Mouse (Mus musculus) midbrain, embryonic 12.5 days (tissue): ENCODE results near the gene Wipf1. TPM values are rescaled to one million over a fixed set of nuclear protein-coding genes. Genes with fewer than 3 reads are reported as not detected.

Source experiments
- ATAC-seq: fragments of 200-750 bp; cut with Nextera tagmentation; 2 replicates; pipeline ENCODE4 v1.8.0; 2017; ENCODE audit warnings: low read depth, moderate TSS enrichment, moderate library complexity; ENCODE audit not compliant: low FRiP score
- H3K27ac ChIP-seq: fragments of 300-500 bp; sonication (generic); replicated peaks from 2 replicates; pipeline ENCODE4 v1.5.1; 2016; ENCODE audit warnings: mild to moderate bottlenecking
- H3K27me3 ChIP-seq: fragments of 300-500 bp; sonication (generic); 2 replicates; pipeline ENCODE4 v1.6.1; 2016; ENCODE audit warnings: mild to moderate bottlenecking
- H3K36me3 ChIP-seq: fragments of 300-500 bp; sonication (generic); 2 replicates; pipeline ENCODE4 v1.6.1; 2016
- H3K4me1 ChIP-seq: fragments of 300-500 bp; sonication (generic); 2 replicates; pipeline ENCODE4 v1.6.1; 2016
- H3K4me2 ChIP-seq: fragments of 300-500 bp; sonication (generic); replicated peaks from 2 replicates; pipeline ENCODE4 v1.6.1; 2016; ENCODE audit warnings: mild to moderate bottlenecking, moderate library complexity
- H3K4me3 ChIP-seq: fragments of 300-500 bp; sonication (generic); 2 replicates; pipeline ENCODE4 v1.5.1; 2016; ENCODE audit warnings: mild to moderate bottlenecking
- H3K9ac ChIP-seq: fragments of 300-500 bp; sonication (generic); replicated peaks from 2 replicates; pipeline ENCODE4 v1.6.1; 2016; ENCODE audit warnings: mild to moderate bottlenecking, moderate library complexity
- H3K9me3 ChIP-seq: fragments of 300-500 bp; sonication (generic); 2 replicates; pipeline ENCODE4 v1.6.1; 2016; ENCODE audit warnings: mild to moderate bottlenecking
- WGBS: fragments of 180-500 bp; shearing (Covaris S2); methylation state at CpG from one replicate; pipeline ENCODE4 v1.1.7; 2016; 5-methylcytosine and 5-hydroxymethylcytosine counted together
- polyA plus RNA-seq: library from polyadenylated mRNA; unstranded; fragments of >200 nt; fragmentation: Nextera tagmentation; extraction: Ambion mirVana; gene quantifications from 2 replicates; pipeline ENCODE4 v1.2.1, GENCODE M21; 2016

The Wipf1 gene
- polyA plus RNA-seq: 5.1 and 5.3 TPM in 2 replicates

GRCm38 (mm10) chr2:73529356-73530330, at the start of gene Wipf1:
TSS of gene Wipf1 (minus strand) at chr2:73529734.
- Histone ChIP-seq H3K4me3 (peak within 1 kb of the TSS; percentile 89), H3K4me1 (peaks cover 26% of the 10 kb centered on the region), H3K9ac (peak within 1 kb of the TSS; percentile 91), H3K27ac (peak within 1 kb of the TSS; percentile 49), H3K9me3 (no peaks in the 10 kb centered on the region), H3K27me3 (peaks cover 21% of the 10 kb centered on the region; the same call in 1 of the 2 replicates), H3K36me3 (no peaks in the 10 kb centered on the region), H3K4me2 (peak within 1 kb of the TSS; percentile 90)
- peak; percentile 89 for ATAC-seq
- WGBS: 1% methylated on average over 64 of the region's 66 CpGs

GRCm38 (mm10) chr2:73579168-73579567, 49.6 kb upstream of the Wipf1 start:
- no peak overlapping the region for H3K9ac ChIP-seq
- no peaks in the 10 kb centered on the region for H3K4me1 ChIP-seq
- H3K27ac ChIP-seq: no peak overlapping the region
- peaks cover 7% of the 10 kb centered on the region; the same call in 1 of the 2 replicates for H3K27me3 ChIP-seq
- H3K4me2 ChIP-seq: no peak overlapping the region
- no peaks in the 10 kb centered on the region for H3K36me3 ChIP-seq
- H3K9me3 ChIP-seq: no peaks in the 10 kb centered on the region
- no peak overlapping the region for H3K4me3 ChIP-seq
- 68% methylated on average over 5 of the region's 5 CpGs for WGBS
- no peak for ATAC-seq

DNA sequence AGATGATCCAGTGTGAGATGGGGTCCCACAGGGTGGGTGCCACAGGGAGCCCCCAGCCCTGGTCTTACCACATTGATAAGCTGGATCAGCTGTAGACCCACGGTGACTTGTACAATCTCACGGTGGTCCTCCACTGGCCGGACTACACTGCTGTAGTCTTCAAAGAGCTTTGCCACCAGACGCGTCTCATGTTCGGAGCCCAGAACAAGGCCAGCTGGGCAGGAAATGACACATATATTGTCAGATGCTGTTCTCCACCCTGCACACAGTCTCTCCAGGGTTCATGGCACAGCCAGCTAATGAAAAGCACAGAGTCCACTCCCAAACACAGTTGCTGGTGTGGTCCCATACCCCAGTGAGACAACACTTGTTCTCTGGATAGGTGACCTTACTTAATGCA, 44.9 kb upstream of the Wipf1 start:
- no peaks in the 10 kb centered on the region for H3K36me3 ChIP-seq
- no peak overlapping the region for H3K4me2 ChIP-seq
- H3K9ac ChIP-seq: no peak overlapping the region
- no peak overlapping the region for H3K4me3 ChIP-seq
- H3K4me1 ChIP-seq: peaks cover 2% of the 10 kb centered on the region; the same call in 1 of the 2 replicates
- no peaks in the 10 kb centered on the region for H3K9me3 ChIP-seq
- WGBS: 88% methylated on average over 6 of the region's 6 CpGs
- H3K27ac ChIP-seq: no peak overlapping the region
- H3K27me3 ChIP-seq: peaks cover 8% of the 10 kb centered on the region; the same call in 1 of the 2 replicates
- no peak for ATAC-seq

DNA sequence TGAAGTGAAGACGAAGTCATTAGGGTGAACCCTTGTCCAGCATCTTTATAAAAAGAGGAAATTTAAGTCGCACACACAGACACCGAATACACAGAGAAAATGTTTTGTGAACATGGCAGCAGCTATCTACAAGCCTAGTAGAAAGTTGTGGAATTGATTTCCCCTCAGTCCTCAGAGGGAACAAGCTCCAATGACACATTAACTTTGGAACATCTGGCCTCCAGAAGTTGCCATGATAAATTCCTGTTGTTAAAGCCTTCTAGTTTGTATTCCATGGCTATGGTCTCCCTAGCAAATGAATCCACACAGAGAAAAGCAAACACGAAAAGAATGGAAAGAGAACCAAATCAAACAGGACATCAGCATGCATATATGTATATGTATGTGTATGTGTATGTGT, 44.0 kb upstream of the Wipf1 start:
- Histone ChIP-seq H3K4me2 (no peak overlapping the region), H3K4me1 (peaks cover 2% of the 10 kb centered on the region; the same call in 1 of the 2 replicates), H3K27ac (no peak overlapping the region), H3K9me3 (no peaks in the 10 kb centered on the region), H3K36me3 (no peaks in the 10 kb centered on the region), H3K27me3 (peaks cover 9% of the 10 kb centered on the region), H3K9ac (no peak overlapping the region), H3K4me3 (no peak overlapping the region)
- WGBS: 88% methylated on average over 4 of the region's 4 CpGs
- ATAC-seq: no peak

- peak; percentile 91 for ATAC-seq
- Histone ChIP-seq H3K4me3 (peak overlapping the region; percentile 26), H3K9ac (0 out of 2 replicates have a peak overlapping the region, but pooled peaks have one; percentile 7), H3K27ac (peak overlapping the region; percentile 40), H3K4me1 (peaks cover 2% of the 10 kb centered on the region; the same call in 1 of the 2 replicates), H3K27me3 (peaks cover 17% of the 10 kb centered on the region), H3K4me2 (peak overlapping the region; percentile 49), H3K9me3 (no peaks in the 10 kb centered on the region), H3K36me3 (no peaks in the 10 kb centered on the region)
- WGBS: 30% methylated on average over 23 of the region's 23 CpGs
These were observed 43.2 kb upstream of the Wipf1 start for GRCm38 (mm10) chr2:73572539-73573372.

DNA sequence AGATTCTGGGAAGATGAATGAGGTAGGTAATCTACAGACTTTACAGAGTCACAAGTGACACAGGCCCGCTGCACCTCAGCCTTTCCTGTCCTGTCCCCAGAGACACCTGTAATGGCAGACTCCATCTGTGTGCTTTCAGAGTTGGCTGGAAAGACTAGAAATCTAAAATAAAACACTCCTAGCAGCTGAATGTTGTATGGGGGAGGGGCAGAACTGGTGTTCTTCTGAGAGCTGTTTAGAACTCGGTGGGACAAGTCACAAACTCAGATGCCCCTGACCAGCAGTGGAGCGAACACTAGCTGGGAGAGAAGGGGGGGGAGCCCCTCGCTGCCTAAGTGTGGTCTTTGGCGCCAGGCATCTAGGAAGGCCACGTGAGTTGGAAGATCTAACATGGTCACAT, 42.4 kb upstream of the Wipf1 start:
- H3K4me3 ChIP-seq: no peak overlapping the region
- peaks cover 17% of the 10 kb centered on the region for H3K27me3 ChIP-seq
- no peak overlapping the region for H3K4me2 ChIP-seq
- peaks cover 2% of the 10 kb centered on the region; the same call in 1 of the 2 replicates for H3K4me1 ChIP-seq
- no peaks in the 10 kb centered on the region for H3K9me3 ChIP-seq
- 80% methylated on average over 6 of the region's 6 CpGs for WGBS
- no peak for ATAC-seq
- no peaks in the 10 kb centered on the region for H3K36me3 ChIP-seq
- H3K9ac ChIP-seq: no peak overlapping the region
- H3K27ac ChIP-seq: no peak overlapping the region

- no peak overlapping the region for H3K27ac ChIP-seq
- no peaks in the 10 kb centered on the region for H3K9me3 ChIP-seq
- 93% methylated on average over 9 of the region's 9 CpGs for WGBS
- H3K4me3 ChIP-seq: no peak overlapping the region
- H3K4me2 ChIP-seq: no peak overlapping the region
- peaks cover 2% of the 10 kb centered on the region; the same call in 1 of the 2 replicates for H3K4me1 ChIP-seq
- ATAC-seq: no peak
- H3K27me3 ChIP-seq: peaks cover 17% of the 10 kb centered on the region
- no peaks in the 10 kb centered on the region for H3K36me3 ChIP-seq
- no peak overlapping the region for H3K9ac ChIP-seq
These were observed 41.8 kb upstream of the Wipf1 start for GRCm38 (mm10) chr2:73571304-73571703.

- Histone ChIP-seq H3K27me3 (peaks cover 13% of the 10 kb centered on the region), H3K9ac (no peak overlapping the region), H3K36me3 (no peaks in the 10 kb centered on the region), H3K4me1 (peaks cover 7% of the 10 kb centered on the region; the same call in 1 of the 2 replicates), H3K27ac (no peak overlapping the region), H3K9me3 (no peaks in the 10 kb centered on the region), H3K4me2 (peak overlapping the region; percentile 36), H3K4me3 (no peak overlapping the region)
- WGBS: 29% methylated on average over 8 of the region's 8 CpGs
- ATAC-seq: no peak
These were observed 37.6 kb upstream of the Wipf1 start for GRCm38 (mm10) chr2:73566989-73567605.

GRCm38 (mm10) chr2:73566162-73566561, 36.6 kb upstream of the Wipf1 start:
- no peak for ATAC-seq
- H3K27ac ChIP-seq: no peak overlapping the region

GRCm38 (mm10) chr2:73563690-73564089, 34.2 kb upstream of the Wipf1 start:
- WGBS: 75% methylated on average over 7 of the region's 7 CpGs
- H3K4me2 ChIP-seq: no peak overlapping the region
- H3K27ac ChIP-seq: no peak overlapping the region
- no peak overlapping the region for H3K4me3 ChIP-seq
- H3K9me3 ChIP-seq: no peaks in the 10 kb centered on the region
- peaks cover 13% of the 10 kb centered on the region; the same call in 1 of the 2 replicates for H3K4me1 ChIP-seq
- no peak for ATAC-seq
- peaks cover 12% of the 10 kb centered on the region for H3K27me3 ChIP-seq
- H3K36me3 ChIP-seq: no peaks in the 10 kb centered on the region
- no peak overlapping the region for H3K9ac ChIP-seq

More at GRCm38 (mm10) chr2:73566162-73566561, 36.6 kb upstream of the Wipf1 start:
- Histone ChIP-seq H3K36me3 (no peaks in the 10 kb centered on the region), H3K9ac (no peak overlapping the region), H3K27me3 (peaks cover 9% of the 10 kb centered on the region), H3K4me3 (no peak overlapping the region), H3K4me1 (peaks cover 12% of the 10 kb centered on the region; the same call in 1 of the 2 replicates), H3K4me2 (no peak overlapping the region), H3K9me3 (no peaks in the 10 kb centered on the region)
- 11% methylated on average over 7 of the region's 7 CpGs for WGBS

DNA sequence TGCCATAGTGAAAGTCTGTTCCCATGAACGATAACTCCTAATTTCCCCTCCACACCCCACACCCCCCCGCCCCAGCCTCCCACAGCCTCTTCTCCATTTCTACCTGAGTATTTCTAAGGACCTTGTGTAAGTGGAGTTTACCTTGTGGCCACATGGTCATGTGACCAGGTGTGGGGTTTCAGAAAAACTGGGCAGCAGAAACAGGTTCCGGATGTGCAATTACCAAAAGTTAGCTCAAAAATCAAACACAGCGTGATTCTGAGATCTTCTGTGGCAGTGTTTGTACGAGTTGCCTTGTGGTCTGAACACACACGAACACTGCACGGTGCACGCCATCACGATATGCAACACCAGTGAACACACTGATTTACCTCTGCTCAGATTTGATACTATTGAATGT, 33.1 kb upstream of the Wipf1 start:
- H3K4me2 ChIP-seq: no peak overlapping the region
- WGBS: 90% methylated on average over 9 of the region's 9 CpGs
- H3K9me3 ChIP-seq: no peaks in the 10 kb centered on the region
- no peak overlapping the region for H3K9ac ChIP-seq
- H3K27ac ChIP-seq: no peak overlapping the region
- H3K4me3 ChIP-seq: no peak overlapping the region
- peaks cover 13% of the 10 kb centered on the region; the same call in 1 of the 2 replicates for H3K4me1 ChIP-seq
- H3K27me3 ChIP-seq: 0 out of 2 replicates have a peak, but pooled peaks cover 3% of the 10 kb centered on the region
- no peaks in the 10 kb centered on the region for H3K36me3 ChIP-seq
- ATAC-seq: no peak
